Mouse (Mus musculus) heart, adult 18-20 months (tissue): ENCODE results near the gene Ctbp2. TPM values are rescaled to one million over a fixed set of nuclear protein-coding genes. Genes with fewer than 3 reads are reported as not detected.

Source experiments
- DNase-seq, 2 experiments: peaks; one replicate each; pipeline ENCODE4 v3.0.0; 2021 to 2022; ENCODE audit warnings: mixed read lengths in 1 of 2
- total RNA-seq, 2 experiments: library from RNA; stranded (reverse); gene quantifications; 2 replicates each; pipeline ENCODE4 v1.2.3; 2021

Gene Ctbp2
- total RNA-seq, 2 experiments from 2014 or later, result 24.4 to 30.6 TPM

GRCm38 (mm10) chr7:133041784-133042183, 82.4 kb downstream of the Ctbp2 start:
- no peak for DNase-seq

GRCm38 (mm10) chr7:133040688-133041345, 83.3 kb downstream of the Ctbp2 start:
- peak; percentile 55 to 69 for DNase-seq

- DNase-seq, result no peak
Observed at GRCm38 (mm10) chr7:133039556-133040255, 84.4 kb downstream of the Ctbp2 start.

- DNase-seq, result peak in 1 of 2 experiments; percentile 29
Observed at GRCm38 (mm10) chr7:133037618-133038017, 86.5 kb downstream of the Ctbp2 start.

GRCm38 (mm10) chr7:133037217-133037616, 86.9 kb downstream of the Ctbp2 start:
- DNase-seq, result peak; percentile 60 to 61

GRCm38 (mm10) chr7:133035901-133036300, 88.3 kb downstream of the Ctbp2 start:
- DNase-seq, result no peak

GRCm38 (mm10) chr7:133032589-133033203, 91.5 kb downstream of the Ctbp2 start:
- DNase-seq, result peak; percentile 64 to 81

- no peak for DNase-seq
Observed at GRCm38 (mm10) chr7:133029496-133030047, 94.6 kb downstream of the Ctbp2 start.

GRCm38 (mm10) chr7:133029004-133029403, 95.2 kb downstream of the Ctbp2 start:
- no peak for DNase-seq

GRCm38 (mm10) chr7:133027930-133028329, 96.2 kb downstream of the Ctbp2 start:
- no peak for DNase-seq

GRCm38 (mm10) chr7:133024694-133025093, 99.5 kb downstream of the Ctbp2 start:
- DNase-seq, result no peak

- peak; percentile 44 to 56 for DNase-seq
Observed at GRCm38 (mm10) chr7:133019481-133020020, 104.6 kb downstream of the Ctbp2 start.

GRCm38 (mm10) chr7:133018961-133019360, 105.2 kb downstream of the Ctbp2 start:
- DNase-seq, result no peak

GRCm38 (mm10) chr7:133015416-133016070, 108.6 kb downstream of the Ctbp2 start:
- peak; percentile 41 to 65 for DNase-seq

- no peak for DNase-seq
Observed at GRCm38 (mm10) chr7:133014631-133015030, 109.5 kb downstream of the Ctbp2 start.

- DNase-seq, result no peak
Observed at GRCm38 (mm10) chr7:133013923-133014322, 110.2 kb downstream of the Ctbp2 start.

GRCm38 (mm10) chr7:133012637-133013366, 111.4 kb downstream of the Ctbp2 start:
- no peak for DNase-seq

GRCm38 (mm10) chr7:133011611-133012010, 112.5 kb downstream of the Ctbp2 start:
- DNase-seq, result no peak

GRCm38 (mm10) chr7:133011191-133011590, 113.0 kb downstream of the Ctbp2 start:
- DNase-seq, result peak; percentile 30 to 35

- no peak for DNase-seq
Observed at GRCm38 (mm10) chr7:133010477-133010876, 113.7 kb downstream of the Ctbp2 start.

- DNase-seq, result no peak
Observed at GRCm38 (mm10) chr7:133009676-133010075, 114.5 kb downstream of the Ctbp2 start.
